Mouse (Mus musculus): ENCODE measurements around the gene Taar9. TPM values are rescaled to one million over a fixed set of nuclear protein-coding genes. Genes with fewer than 3 reads are reported as not detected.
"Not testable (repeated sequence)": the region's sequence is repeated elsewhere in the genome, so short reads cannot be mapped to it uniquely, and the experiment has no call there.

Gene Taar9
- polyA plus RNA-seq, 1 experiment from 2014 or later = not detected

DNA sequence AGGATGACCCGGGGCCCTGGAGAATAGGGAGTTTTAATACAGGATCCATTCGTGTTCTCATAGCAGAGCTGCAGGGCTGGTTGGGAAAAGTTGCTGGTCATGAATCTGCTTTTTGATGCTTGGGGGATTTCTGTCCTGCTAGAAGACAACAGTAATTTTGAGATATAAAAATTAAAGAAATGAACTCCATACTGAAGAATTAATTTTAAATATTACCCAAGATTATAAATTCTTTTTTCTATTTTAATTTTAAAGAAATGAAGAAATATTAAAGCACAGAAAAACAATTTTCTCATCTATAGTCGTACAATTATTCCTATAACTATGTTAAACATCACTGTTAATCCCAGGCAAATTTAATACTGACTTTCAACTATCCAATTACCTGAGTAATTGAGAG lies 7.5 kb downstream of the Taar9 start, which contains the start of gene Taar8c:
Gene Taar8c, minus strand, starts transcription at position 101 of the 400 bp plus-strand sequence.
- H3K9me3 ChIP-seq (ENCODE audit: control insufficient read depth, low read length); H3K36me3 ChIP-seq (ENCODE audit: control insufficient read depth, insufficient read depth, low read length); H3K27ac ChIP-seq (replicated peaks in 1 of 2; ENCODE audit: control insufficient read depth in 1 of 2, insufficient read depth in 1 of 2, low read depth in 2 of 2, low read length in 2 of 2); H3K27me3 ChIP-seq (ENCODE audit: control insufficient read depth, insufficient read depth, low read length); H3K4me1 ChIP-seq (ENCODE audit: control insufficient read depth in 2 of 2, insufficient read depth in 2 of 2, low read length in 2 of 2); H3K9ac ChIP-seq (ENCODE audit: low read length); H3K4me2 ChIP-seq (ENCODE audit: low read length); H3K4me3 ChIP-seq (ENCODE audit: control insufficient read depth in 1 of 2, insufficient read depth in 1 of 2, low read depth in 1 of 2, low read length in 2 of 2); ATAC-seq (ENCODE audit: insufficient number of reproducible peaks, insufficient read depth, low FRiP score, low read depth): not testable (repeated sequence)
- 69% methylated on average over 1 of the region's 3 CpGs for WGBS

DNA sequence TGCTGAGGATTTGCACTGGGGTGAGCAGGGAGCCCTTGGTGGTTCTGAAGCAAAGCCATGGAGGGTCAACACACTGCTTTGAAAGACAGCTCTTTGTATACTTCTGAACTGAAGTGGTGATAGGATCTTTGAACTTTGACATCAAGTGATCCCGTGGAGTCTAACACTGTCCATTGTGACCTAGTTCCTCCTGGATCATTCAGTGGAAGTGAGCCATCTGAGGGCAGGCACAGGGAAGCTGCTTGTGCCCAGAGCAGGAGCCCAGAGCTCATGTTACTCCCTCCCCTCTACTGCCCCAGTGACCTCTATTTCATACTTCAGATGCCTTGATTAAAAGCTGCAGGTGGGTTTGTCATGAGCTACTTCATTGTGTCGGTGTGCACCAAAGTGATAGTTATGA lies 12.3 kb downstream of the Taar9 start:
- not testable (repeated sequence) for ATAC-seq (ENCODE audit: insufficient number of reproducible peaks, insufficient read depth, low FRiP score, low read depth); H3K9ac ChIP-seq (ENCODE audit: low read length); H3K4me3 ChIP-seq (ENCODE audit: control insufficient read depth in 1 of 2, insufficient read depth in 1 of 2, low read depth in 1 of 2, low read length in 2 of 2); H3K27ac ChIP-seq (replicated peaks in 1 of 2; ENCODE audit: control insufficient read depth in 1 of 2, insufficient read depth in 1 of 2, low read depth in 2 of 2, low read length in 2 of 2); H3K4me1 ChIP-seq (ENCODE audit: control insufficient read depth in 2 of 2, insufficient read depth in 2 of 2, low read length in 2 of 2); H3K36me3 ChIP-seq (ENCODE audit: control insufficient read depth, insufficient read depth, low read length); H3K4me2 ChIP-seq (ENCODE audit: low read length); H3K9me3 ChIP-seq (ENCODE audit: control insufficient read depth, low read length); H3K27me3 ChIP-seq (ENCODE audit: control insufficient read depth, insufficient read depth, low read length)
- 51% methylated on average over 2 of the region's 2 CpGs for WGBS

DNA sequence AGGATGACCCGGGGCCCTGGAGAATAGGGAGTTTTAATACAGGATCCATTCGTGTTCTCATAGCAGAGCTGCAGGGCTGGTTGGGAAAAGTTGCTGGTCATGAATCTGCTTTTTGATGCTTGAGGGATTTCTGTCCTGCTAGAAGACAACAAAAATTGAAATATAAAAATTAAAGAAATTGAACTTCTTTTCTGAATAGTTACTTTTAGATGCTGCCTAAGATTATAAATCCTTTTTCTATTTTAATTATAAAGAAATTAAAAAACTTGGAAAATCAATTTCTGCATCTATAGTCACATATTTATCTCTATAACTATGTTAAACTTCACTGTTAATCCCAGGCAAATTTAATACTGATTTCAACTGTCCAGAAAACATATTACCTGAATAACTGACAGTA lies 17.1 kb downstream of the Taar9 start, which contains the start of gene Taar8b:
Gene Taar8b, minus strand, starts transcription at position 101 of the 400 bp plus-strand sequence.
- 60% methylated on average over 2 of the region's 2 CpGs for WGBS
- Histone ChIP-seq H3K27ac (replicated peaks in 1 of 2; ENCODE audit: control insufficient read depth in 1 of 2, insufficient read depth in 1 of 2, low read depth in 2 of 2, low read length in 2 of 2) (no peak within 1 kb of the TSS), H3K4me2 (ENCODE audit: low read length) (no peak within 1 kb of the TSS), H3K4me1 (ENCODE audit: control insufficient read depth in 2 of 2, insufficient read depth in 2 of 2, low read length in 2 of 2) (no peaks in the 10 kb centered on the region), H3K9me3 (ENCODE audit: control insufficient read depth, low read length) (no peaks in the 10 kb centered on the region), H3K4me3 (ENCODE audit: control insufficient read depth in 1 of 2, insufficient read depth in 1 of 2, low read depth in 1 of 2, low read length in 2 of 2) (no peak within 1 kb of the TSS), H3K27me3 (ENCODE audit: control insufficient read depth, insufficient read depth, low read length) (no peaks in the 10 kb centered on the region), H3K36me3 (ENCODE audit: control insufficient read depth, insufficient read depth, low read length) (no peaks in the 10 kb centered on the region), H3K9ac (ENCODE audit: low read length) (no peak within 1 kb of the TSS)
- ATAC-seq (ENCODE audit: insufficient number of reproducible peaks, insufficient read depth, low FRiP score, low read depth) = no peak

DNA sequence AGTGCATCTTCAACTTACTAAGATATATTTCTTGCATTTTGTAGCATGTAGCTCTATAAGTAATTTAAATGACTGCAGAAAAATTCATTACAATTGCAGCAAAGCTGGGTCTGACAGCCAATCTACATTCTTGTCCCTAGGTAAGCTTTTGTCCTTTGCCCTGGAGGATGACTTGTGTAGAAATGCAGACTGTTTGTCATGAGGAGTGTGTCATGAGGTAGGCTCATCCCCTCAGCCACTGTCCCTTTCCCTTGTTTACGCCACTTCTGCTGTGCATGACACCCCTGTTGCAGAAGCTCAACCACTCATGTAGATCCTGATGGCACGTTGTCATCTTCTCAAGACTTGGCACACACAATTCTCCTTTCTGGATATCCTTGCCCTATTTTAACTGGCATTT lies 22.2 kb downstream of the Taar9 start:
- Histone ChIP-seq H3K4me2 (ENCODE audit: low read length) (no peak overlapping the region), H3K9ac (ENCODE audit: low read length) (no peak overlapping the region), H3K4me1 (ENCODE audit: control insufficient read depth in 2 of 2, insufficient read depth in 2 of 2, low read length in 2 of 2) (no peaks in the 10 kb centered on the region), H3K36me3 (ENCODE audit: control insufficient read depth, insufficient read depth, low read length) (no peaks in the 10 kb centered on the region), H3K27ac (replicated peaks in 1 of 2; ENCODE audit: control insufficient read depth in 1 of 2, insufficient read depth in 1 of 2, low read depth in 2 of 2, low read length in 2 of 2) (no peak overlapping the region), H3K4me3 (ENCODE audit: control insufficient read depth in 1 of 2, insufficient read depth in 1 of 2, low read depth in 1 of 2, low read length in 2 of 2) (no peak overlapping the region), H3K27me3 (ENCODE audit: control insufficient read depth, insufficient read depth, low read length) (no peaks in the 10 kb centered on the region), H3K9me3 (ENCODE audit: control insufficient read depth, low read length) (no peaks in the 10 kb centered on the region)
- ATAC-seq (ENCODE audit: insufficient number of reproducible peaks, insufficient read depth, low FRiP score, low read depth) = no peak
- 95% methylated on average over 2 of the region's 2 CpGs for WGBS

DNA sequence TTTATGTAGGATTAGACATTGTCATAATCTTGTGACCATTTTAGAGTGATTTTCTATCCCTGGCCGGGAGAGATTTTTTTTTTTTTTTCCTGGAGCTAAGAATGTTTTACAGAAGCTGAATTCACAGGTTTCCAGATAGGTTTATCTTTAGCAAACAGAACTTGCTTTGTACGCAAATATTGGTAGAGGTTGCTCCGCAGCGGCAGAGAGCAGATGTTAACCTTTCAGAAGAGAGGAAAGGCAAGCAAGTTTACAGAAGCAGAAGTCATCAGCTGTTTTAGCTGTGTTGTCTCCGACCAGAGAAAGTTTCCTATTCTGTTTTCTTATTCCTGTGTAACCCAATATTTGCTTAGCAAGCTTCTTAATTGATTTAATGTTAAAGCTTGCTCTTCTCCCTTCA lies 22.8 kb downstream of the Taar9 start:
- Histone ChIP-seq H3K9me3 (ENCODE audit: control insufficient read depth, low read length) (no peaks in the 10 kb centered on the region), H3K27ac (replicated peaks in 1 of 2; ENCODE audit: control insufficient read depth in 1 of 2, insufficient read depth in 1 of 2, low read depth in 2 of 2, low read length in 2 of 2) (no peak overlapping the region), H3K9ac (ENCODE audit: low read length) (no peak overlapping the region), H3K36me3 (ENCODE audit: control insufficient read depth, insufficient read depth, low read length) (no peaks in the 10 kb centered on the region), H3K4me1 (ENCODE audit: control insufficient read depth in 2 of 2, insufficient read depth in 2 of 2, low read length in 2 of 2) (no peaks in the 10 kb centered on the region), H3K4me2 (ENCODE audit: low read length) (no peak overlapping the region), H3K4me3 (ENCODE audit: control insufficient read depth in 1 of 2, insufficient read depth in 1 of 2, low read depth in 1 of 2, low read length in 2 of 2) (no peak overlapping the region), H3K27me3 (ENCODE audit: control insufficient read depth, insufficient read depth, low read length) (no peaks in the 10 kb centered on the region)
- no peak for ATAC-seq (ENCODE audit: insufficient number of reproducible peaks, insufficient read depth, low FRiP score, low read depth)
- 59% methylated on average over 5 of the region's 5 CpGs for WGBS

DNA sequence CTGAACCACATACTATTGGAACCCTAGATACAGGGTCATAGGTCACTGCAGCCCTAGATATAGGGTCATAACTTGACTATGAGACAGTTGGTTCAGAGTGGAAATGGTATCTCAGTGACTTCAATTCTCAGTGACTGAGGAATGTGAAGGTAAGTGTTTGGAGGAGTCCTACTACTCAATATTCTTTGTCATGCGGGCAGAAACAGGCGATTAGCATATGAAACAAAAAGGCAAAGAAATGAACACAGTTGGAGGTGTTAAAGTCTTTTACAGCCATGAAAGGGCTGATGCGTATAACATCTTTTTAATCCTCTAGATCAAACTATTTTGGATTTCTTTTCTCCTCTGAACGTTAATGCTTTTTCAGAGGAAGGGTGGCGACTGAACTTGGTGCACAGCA lies 23.4 kb downstream of the Taar9 start:
- no peak overlapping the region for H3K27ac ChIP-seq (replicated peaks in 1 of 2; ENCODE audit: control insufficient read depth in 1 of 2, insufficient read depth in 1 of 2, low read depth in 2 of 2, low read length in 2 of 2)
- H3K4me3 ChIP-seq (ENCODE audit: control insufficient read depth in 1 of 2, insufficient read depth in 1 of 2, low read depth in 1 of 2, low read length in 2 of 2) = no peak overlapping the region
- H3K9me3 ChIP-seq (ENCODE audit: control insufficient read depth, low read length) = no peaks in the 10 kb centered on the region
- no peaks in the 10 kb centered on the region for H3K4me1 ChIP-seq (ENCODE audit: control insufficient read depth in 2 of 2, insufficient read depth in 2 of 2, low read length in 2 of 2)
- no peak overlapping the region for H3K4me2 ChIP-seq (ENCODE audit: low read length)
- 73% methylated on average over 5 of the region's 5 CpGs for WGBS
- no peak overlapping the region for H3K9ac ChIP-seq (ENCODE audit: low read length)
- ATAC-seq (ENCODE audit: insufficient number of reproducible peaks, insufficient read depth, low FRiP score, low read depth) = no peak
- no peaks in the 10 kb centered on the region for H3K27me3 ChIP-seq (ENCODE audit: control insufficient read depth, insufficient read depth, low read length)
- no peaks in the 10 kb centered on the region for H3K36me3 ChIP-seq (ENCODE audit: control insufficient read depth, insufficient read depth, low read length)

DNA sequence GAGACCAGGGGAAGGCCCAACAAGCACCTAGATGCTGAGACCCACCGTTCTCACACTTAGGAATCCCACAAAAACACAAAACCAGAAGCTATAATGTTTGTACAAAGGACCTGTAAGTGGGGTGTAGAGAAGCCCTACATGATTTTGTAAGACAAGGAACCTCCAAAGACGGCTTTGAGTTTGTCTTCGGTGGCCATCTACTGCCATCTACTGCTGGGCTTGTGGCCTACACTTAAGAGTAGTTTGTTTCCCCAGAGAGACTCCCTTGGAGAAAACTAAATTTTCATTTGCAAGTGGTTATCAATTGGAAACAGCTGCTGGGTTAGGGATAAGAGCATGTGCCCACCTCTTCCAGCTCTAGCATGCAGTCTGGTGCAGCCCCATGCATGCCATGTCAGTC lies 29.2 kb downstream of the Taar9 start:
- Histone ChIP-seq H3K9ac (ENCODE audit: low read length) (no peak overlapping the region), H3K4me3 (ENCODE audit: control insufficient read depth in 1 of 2, insufficient read depth in 1 of 2, low read depth in 1 of 2, low read length in 2 of 2) (no peak overlapping the region), H3K36me3 (ENCODE audit: control insufficient read depth, insufficient read depth, low read length) (no peaks in the 10 kb centered on the region), H3K9me3 (ENCODE audit: control insufficient read depth, low read length) (no peaks in the 10 kb centered on the region), H3K27me3 (ENCODE audit: control insufficient read depth, insufficient read depth, low read length) (no peaks in the 10 kb centered on the region), H3K27ac (replicated peaks in 1 of 2; ENCODE audit: control insufficient read depth in 1 of 2, insufficient read depth in 1 of 2, low read depth in 2 of 2, low read length in 2 of 2) (no peak overlapping the region), H3K4me2 (ENCODE audit: low read length) (no peak overlapping the region), H3K4me1 (ENCODE audit: control insufficient read depth in 2 of 2, insufficient read depth in 2 of 2, low read length in 2 of 2) (no peaks in the 10 kb centered on the region)
- no peak for ATAC-seq (ENCODE audit: insufficient number of reproducible peaks, insufficient read depth, low FRiP score, low read depth)
- WGBS = 38% methylated on average over 3 of the region's 3 CpGs

DNA sequence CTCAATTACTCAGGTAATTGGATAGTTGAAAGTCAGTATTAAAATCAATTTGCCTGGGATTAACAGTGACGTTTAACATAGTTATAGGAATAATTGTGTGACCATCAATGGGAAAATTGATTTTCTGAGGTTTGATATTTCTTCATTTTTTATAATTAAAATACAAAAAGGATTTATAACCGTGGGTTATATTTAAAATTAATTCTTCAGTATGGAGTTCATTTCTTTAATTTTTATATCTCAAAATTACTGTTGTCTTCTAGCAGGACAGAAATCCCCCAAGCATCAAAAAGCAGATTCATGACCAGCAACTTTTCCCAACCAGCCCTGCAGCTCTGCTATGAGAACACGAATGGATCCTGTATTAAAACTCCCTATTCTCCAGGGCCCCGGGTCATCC lies 33.1 kb downstream of the Taar9 start, which contains the start of gene Taar8a:
Gene Taar8a, plus strand, starts transcription at position 301 of the 400 bp plus-strand sequence.
- ATAC-seq (ENCODE audit: insufficient number of reproducible peaks, insufficient read depth, low FRiP score, low read depth); H3K27me3 ChIP-seq (ENCODE audit: control insufficient read depth, insufficient read depth, low read length): not testable (repeated sequence)

More for the DNA sequence above, 33.1 kb downstream of the Taar9 start, which contains the start of gene Taar8a:
- not testable (repeated sequence) for H3K4me1 ChIP-seq (ENCODE audit: control insufficient read depth in 2 of 2, insufficient read depth in 2 of 2, low read length in 2 of 2); H3K9ac ChIP-seq (ENCODE audit: low read length); H3K9me3 ChIP-seq (ENCODE audit: control insufficient read depth, low read length); H3K27ac ChIP-seq (replicated peaks in 1 of 2; ENCODE audit: control insufficient read depth in 1 of 2, insufficient read depth in 1 of 2, low read depth in 2 of 2, low read length in 2 of 2); H3K36me3 ChIP-seq (ENCODE audit: control insufficient read depth, insufficient read depth, low read length); H3K4me3 ChIP-seq (ENCODE audit: control insufficient read depth in 1 of 2, insufficient read depth in 1 of 2, low read depth in 1 of 2, low read length in 2 of 2); H3K4me2 ChIP-seq (ENCODE audit: low read length)
- WGBS = 75% methylated on average over 2 of the region's 4 CpGs
